Mouse (Mus musculus) heart, embryonic 13.5 days (tissue): ENCODE data around the gene Rdh5. TPM values are rescaled to one million over a fixed set of nuclear protein-coding genes. Genes with fewer than 3 reads are reported as not detected.

Experiments
- ATAC-seq: fragments of 200-750 bp; cut with Nextera tagmentation; 2 replicates; pipeline ENCODE4 v1.8.0; 2017; ENCODE audit warnings: moderate TSS enrichment; ENCODE audit not compliant: insufficient number of reproducible peaks, low FRiP score, low TSS enrichment; ENCODE audit errors: extremely low read depth
- H3K27ac ChIP-seq: fragments of 300-500 bp; sonication (generic); replicated peaks from 2 replicates; pipeline ENCODE4 v1.5.1; 2015; ENCODE audit warnings: moderate library complexity, mild to moderate bottlenecking, inconsistent platforms
- H3K27me3 ChIP-seq: fragments of 300-500 bp; sonication (generic); replicated peaks from 2 replicates; pipeline ENCODE4 v1.6.1; 2015; ENCODE audit warnings: mild to moderate bottlenecking, inconsistent platforms
- H3K36me3 ChIP-seq: fragments of 300-500 bp; sonication (generic); 2 replicates; pipeline ENCODE4 v1.6.1; 2015; ENCODE audit warnings: mild to moderate bottlenecking, inconsistent platforms
- H3K4me1 ChIP-seq: fragments of 300-500 bp; sonication (generic); 2 replicates; pipeline ENCODE4 v1.6.1; 2015; ENCODE audit warnings: inconsistent platforms
- H3K4me2 ChIP-seq: fragments of 300-500 bp; sonication (generic); 2 replicates; pipeline ENCODE4 v1.6.1; 2015; ENCODE audit warnings: inconsistent platforms, mild to moderate bottlenecking, moderate library complexity
- H3K4me3 ChIP-seq: fragments of 300-500 bp; sonication (generic); 2 replicates; pipeline ENCODE4 v1.5.1; 2015; ENCODE audit warnings: moderate library complexity, mild to moderate bottlenecking, inconsistent platforms
- H3K9ac ChIP-seq: fragments of 300-500 bp; sonication (generic); 2 replicates; pipeline ENCODE4 v1.6.1; 2015; ENCODE audit warnings: inconsistent platforms, mild to moderate bottlenecking, moderate library complexity
- H3K9me3 ChIP-seq: fragments of 300-500 bp; sonication (generic); 2 replicates; pipeline ENCODE4 v1.6.1; 2016; ENCODE audit warnings: inconsistent platforms
- WGBS: fragments of 180-500 bp; shearing (Covaris S2); methylation state at CpG from one replicate; pipeline ENCODE4 v1.1.7; 2015; ENCODE audit warnings: mixed read lengths; 5-methylcytosine and 5-hydroxymethylcytosine counted together
- polyA plus RNA-seq: library from polyadenylated mRNA; unstranded; fragments of >200 nt; fragmentation: Nextera tagmentation; extraction: Ambion mirVana; gene quantifications from 2 replicates; pipeline ENCODE4 v1.2.1, GENCODE M21; 2015

Gene Rdh5
- polyA plus RNA-seq, 1 experiment from 2014 or later = 8.9 TPM

GRCm38 (mm10) chr10:128940475-128941061 lies 17.9 kb upstream of the Rdh5 start:
- H3K4me3 ChIP-seq = no peak overlapping the region

DNA sequence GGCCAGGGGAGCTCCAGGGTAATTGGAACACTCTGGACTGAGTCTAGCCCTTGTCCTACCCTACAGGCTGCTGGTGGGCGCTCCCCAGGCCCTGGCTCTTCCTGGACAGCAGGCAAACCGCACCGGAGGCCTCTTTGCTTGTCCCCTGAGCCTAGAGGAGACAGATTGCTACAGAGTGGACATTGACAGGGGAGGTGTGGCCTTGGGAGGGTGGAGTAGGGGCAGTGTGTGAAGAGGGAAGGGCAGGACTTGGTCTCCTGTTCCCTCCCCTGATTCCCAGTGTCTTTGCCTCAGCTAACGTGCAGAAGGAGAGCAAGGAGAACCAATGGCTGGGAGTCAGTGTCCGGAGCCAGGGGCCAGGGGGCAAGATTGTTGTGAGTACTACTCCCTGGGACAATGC lies 16.3 kb upstream of the Rdh5 start:
- WGBS = 47% methylated on average over 5 of the region's 5 CpGs
- no peak overlapping the region for H3K9ac ChIP-seq
- no peak overlapping the region for H3K27ac ChIP-seq
- ATAC-seq = no peak
- H3K4me3 ChIP-seq = no peak overlapping the region
- H3K4me1 ChIP-seq = peaks cover 15% of the 10 kb centered on the region
- H3K36me3 ChIP-seq = no peaks in the 10 kb centered on the region
- no peaks in the 10 kb centered on the region for H3K9me3 ChIP-seq
- no peak overlapping the region for H3K4me2 ChIP-seq
- H3K27me3 ChIP-seq = peaks cover 35% of the 10 kb centered on the region

More at GRCm38 (mm10) chr10:128940475-128941061, 17.9 kb upstream of the Rdh5 start:
- ATAC-seq = no peak
- H3K27me3 ChIP-seq = peaks cover 24% of the 10 kb centered on the region
- H3K9me3 ChIP-seq = no peaks in the 10 kb centered on the region
- no peaks in the 10 kb centered on the region for H3K36me3 ChIP-seq
- no peaks in the 10 kb centered on the region for H3K4me1 ChIP-seq
- no peak overlapping the region for H3K4me2 ChIP-seq
- no peak overlapping the region for H3K27ac ChIP-seq
- no peak overlapping the region for H3K9ac ChIP-seq
- 74% methylated on average over 10 of the region's 10 CpGs for WGBS

GRCm38 (mm10) chr10:128938457-128938856 lies 15.8 kb upstream of the Rdh5 start:
- WGBS = 73% methylated on average over 9 of the region's 9 CpGs
- H3K9me3 ChIP-seq = no peaks in the 10 kb centered on the region
- H3K27me3 ChIP-seq = peaks cover 36% of the 10 kb centered on the region
- no peaks in the 10 kb centered on the region for H3K36me3 ChIP-seq
- no peak overlapping the region for H3K27ac ChIP-seq
- H3K9ac ChIP-seq = no peak overlapping the region
- peaks cover 20% of the 10 kb centered on the region for H3K4me1 ChIP-seq
- no peak overlapping the region for H3K4me3 ChIP-seq
- no peak for ATAC-seq
- H3K4me2 ChIP-seq = no peak overlapping the region

DNA sequence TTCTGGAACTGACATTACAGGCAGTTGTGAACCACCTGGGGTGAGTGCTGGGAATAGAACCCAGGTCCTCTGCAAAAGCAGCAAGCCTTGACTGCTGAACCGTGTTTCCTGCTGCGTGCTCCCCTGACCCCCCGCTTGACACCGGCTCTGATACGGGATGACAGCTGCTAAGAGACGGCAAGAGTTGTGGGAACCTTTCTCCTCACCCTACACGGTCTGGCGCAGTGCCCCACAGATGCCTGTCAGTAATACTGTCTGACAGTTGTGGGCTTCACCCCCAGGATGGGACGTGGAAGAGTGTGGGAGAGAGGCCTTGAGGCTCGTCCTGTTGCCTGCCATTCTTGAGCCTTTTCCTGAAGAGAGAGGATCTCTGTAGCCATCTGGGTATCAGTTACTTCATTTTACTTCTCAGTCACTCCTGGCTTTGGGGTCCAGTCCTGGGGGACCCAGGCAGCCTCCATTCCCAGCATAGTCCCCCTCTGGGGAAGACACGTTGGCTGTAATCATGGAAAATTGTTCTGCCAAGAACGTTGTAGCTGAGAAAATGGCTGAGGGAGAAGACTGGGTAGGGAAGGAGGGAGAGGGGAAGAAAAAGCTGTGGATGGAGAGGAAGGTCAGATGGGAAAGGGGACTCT lies 15.2 kb upstream of the Rdh5 start:
- Histone ChIP-seq H3K9me3 (no peaks in the 10 kb centered on the region), H3K27me3 (peaks cover 42% of the 10 kb centered on the region), H3K4me2 (no peak overlapping the region), H3K27ac (no peak overlapping the region), H3K9ac (no peak overlapping the region), H3K36me3 (no peaks in the 10 kb centered on the region), H3K4me1 (peaks cover 26% of the 10 kb centered on the region), H3K4me3 (no peak overlapping the region)
- 53% methylated on average over 12 of the region's 12 CpGs for WGBS
- ATAC-seq = no peak

DNA sequence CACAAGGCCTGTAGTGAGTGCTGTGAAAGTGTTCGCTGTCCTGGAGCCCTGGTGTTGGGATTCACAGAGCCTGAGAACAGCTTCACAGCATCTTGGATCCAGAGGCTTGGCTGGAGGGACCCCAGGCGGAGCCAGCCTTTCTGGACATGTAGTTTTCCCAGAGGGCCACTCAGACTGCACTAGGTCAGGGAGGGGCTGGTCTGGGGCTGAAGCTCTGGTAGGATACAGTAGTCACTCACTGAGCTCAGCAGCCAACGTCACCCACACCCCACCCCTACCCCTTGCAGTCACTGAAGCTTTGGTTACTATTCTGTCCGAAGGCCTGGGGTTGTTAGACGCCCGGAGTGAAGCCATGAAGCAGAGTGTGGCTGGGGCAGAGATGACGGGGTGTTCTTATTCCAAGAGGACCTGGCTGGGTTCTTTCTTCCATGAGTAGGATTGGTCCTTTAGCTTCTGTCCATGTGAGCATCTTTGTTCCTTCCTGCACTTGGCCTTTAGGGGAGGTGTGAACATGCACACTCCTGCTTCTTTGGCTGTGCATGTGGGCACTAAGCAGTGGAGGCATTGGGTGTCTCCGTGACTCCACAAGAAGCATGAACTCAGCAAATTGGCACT lies 13.2 kb upstream of the Rdh5 start:
- H3K4me3 ChIP-seq = no peak overlapping the region
- no peaks in the 10 kb centered on the region for H3K9me3 ChIP-seq
- H3K27ac ChIP-seq = no peak overlapping the region
- no peaks in the 10 kb centered on the region for H3K36me3 ChIP-seq
- no peak overlapping the region for H3K9ac ChIP-seq
- H3K27me3 ChIP-seq = peaks cover 52% of the 10 kb centered on the region
- no peak for ATAC-seq
- H3K4me1 ChIP-seq = peaks cover 45% of the 10 kb centered on the region
- 72% methylated on average over 8 of the region's 8 CpGs for WGBS
- no peak overlapping the region for H3K4me2 ChIP-seq

DNA sequence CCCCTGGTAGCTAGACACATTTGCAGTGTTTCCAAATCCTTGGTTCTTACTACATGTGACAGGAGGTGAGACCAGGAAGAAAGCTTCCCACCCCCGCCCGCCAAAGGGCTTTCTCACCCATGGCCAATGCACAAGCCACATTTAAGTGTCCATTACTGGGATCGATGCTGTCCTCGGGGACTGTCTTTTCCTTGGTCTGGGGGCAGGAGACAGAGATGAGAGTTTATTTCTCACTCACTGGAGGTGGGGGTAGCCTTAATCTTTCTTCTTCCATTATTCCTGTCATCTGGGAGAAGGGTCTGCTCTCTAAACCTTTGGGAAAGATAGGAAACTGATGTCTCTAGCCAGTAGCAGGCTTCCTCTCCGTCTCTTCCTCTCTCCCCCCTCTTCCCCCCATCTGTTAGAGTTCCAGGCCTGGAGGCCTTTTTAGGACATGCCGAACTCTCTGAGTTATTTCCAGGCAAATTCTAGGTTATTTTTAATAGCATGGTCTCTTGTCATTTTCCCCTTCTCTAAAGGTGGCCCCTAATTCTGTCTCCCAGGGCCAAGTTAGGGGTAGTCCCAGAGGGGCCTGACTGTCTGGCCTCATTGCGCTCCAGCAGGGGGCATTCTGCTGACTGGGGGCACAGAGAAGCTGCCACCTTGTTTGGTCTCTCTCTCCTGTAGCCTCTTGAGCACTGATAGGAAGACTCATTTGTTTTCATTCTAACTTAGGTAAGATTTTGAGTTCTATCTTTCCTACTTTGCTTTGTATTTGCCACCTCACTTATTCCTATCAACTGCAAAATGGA lies 12.5 kb upstream of the Rdh5 start:
- no peaks in the 10 kb centered on the region for H3K9me3 ChIP-seq
- 46% methylated on average over 7 of the region's 7 CpGs for WGBS
- no peak overlapping the region for H3K4me2 ChIP-seq
- H3K27ac ChIP-seq = no peak overlapping the region
- H3K4me3 ChIP-seq = no peak overlapping the region
- H3K36me3 ChIP-seq = no peaks in the 10 kb centered on the region
- ATAC-seq = no peak
- peaks cover 46% of the 10 kb centered on the region for H3K4me1 ChIP-seq
- H3K27me3 ChIP-seq = peaks cover 53% of the 10 kb centered on the region
- H3K9ac ChIP-seq = no peak overlapping the region; the same call in 1 of the 2 replicates

- WGBS = 3% methylated on average over 21 of the region's 21 CpGs
- H3K9ac ChIP-seq = peak overlapping the region; percentile 72
- no peaks in the 10 kb centered on the region for H3K36me3 ChIP-seq
- H3K9me3 ChIP-seq = no peaks in the 10 kb centered on the region
- peak overlapping the region; percentile 56 for H3K4me3 ChIP-seq
- peak overlapping the region; percentile 93 for H3K4me2 ChIP-seq
- peaks cover 53% of the 10 kb centered on the region for H3K4me1 ChIP-seq
- peaks cover 61% of the 10 kb centered on the region for H3K27me3 ChIP-seq
- H3K27ac ChIP-seq = no peak overlapping the region
- no peak for ATAC-seq
These were observed 11.5 kb upstream of the Rdh5 start for GRCm38 (mm10) chr10:128933976-128934721.

- peaks cover 61% of the 10 kb centered on the region for H3K27me3 ChIP-seq
- no peak for ATAC-seq
- WGBS = 1% methylated on average over 25 of the region's 26 CpGs
- H3K4me1 ChIP-seq = peaks cover 56% of the 10 kb centered on the region
- H3K9me3 ChIP-seq = no peaks in the 10 kb centered on the region
- no peaks in the 10 kb centered on the region for H3K36me3 ChIP-seq
- H3K9ac ChIP-seq = peak within 1 kb of the TSS; percentile 72
- peak within 1 kb of the TSS; percentile 93 for H3K4me2 ChIP-seq
- no peak within 1 kb of the TSS for H3K27ac ChIP-seq
- peak within 1 kb of the TSS; percentile 56 for H3K4me3 ChIP-seq
These were observed 10.9 kb upstream of the Rdh5 start, which contains the start of gene Itga7 for GRCm38 (mm10) chr10:128933574-128933973. Gene Itga7, plus strand, starts transcription at chr10:128933818.

DNA sequence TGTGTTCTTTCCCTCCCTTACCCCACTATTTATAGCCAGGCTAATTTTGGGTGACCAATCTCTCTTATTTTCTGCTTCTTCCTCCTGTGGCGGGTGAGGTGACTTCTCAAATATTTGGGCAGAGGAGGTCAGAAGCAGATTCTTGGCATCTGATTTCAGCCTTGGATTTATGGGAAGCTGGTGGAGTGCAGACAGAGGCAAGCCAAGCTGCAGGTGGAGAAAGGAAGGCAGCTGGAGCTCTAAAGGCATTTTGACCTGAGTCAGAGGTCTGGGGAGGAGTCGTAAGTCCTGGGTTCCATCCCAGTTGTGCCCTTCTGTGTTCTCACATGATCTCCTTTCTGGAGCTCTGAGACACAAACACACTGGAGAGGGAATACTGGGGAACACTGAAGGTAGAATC lies 8.8 kb upstream of the Rdh5 start:
- no peak for ATAC-seq
- WGBS = 40% methylated on average over 2 of the region's 2 CpGs
- no peak overlapping the region for H3K4me2 ChIP-seq

GRCm38 (mm10) chr10:128929638-128930378 lies 7.1 kb upstream of the Rdh5 start:
- Histone ChIP-seq H3K4me1 (peaks cover 56% of the 10 kb centered on the region), H3K27me3 (peaks cover 52% of the 10 kb centered on the region), H3K4me2 (no peak overlapping the region), H3K9ac (no peak overlapping the region), H3K9me3 (no peaks in the 10 kb centered on the region), H3K4me3 (no peak overlapping the region), H3K27ac (no peak overlapping the region), H3K36me3 (no peaks in the 10 kb centered on the region)
- 51% methylated on average over 7 of the region's 7 CpGs for WGBS
- no peak for ATAC-seq

More for the DNA sequence above, 8.8 kb upstream of the Rdh5 start:
- H3K27me3 ChIP-seq = peaks cover 68% of the 10 kb centered on the region
- no peaks in the 10 kb centered on the region for H3K36me3 ChIP-seq
- H3K4me3 ChIP-seq = no peak overlapping the region
- peaks cover 62% of the 10 kb centered on the region for H3K4me1 ChIP-seq
- no peaks in the 10 kb centered on the region for H3K9me3 ChIP-seq
- peak overlapping the region; percentile 25; the same call in 1 of the 2 replicates for H3K9ac ChIP-seq
- H3K27ac ChIP-seq = 0 out of 2 replicates have a peak overlapping the region, but pooled peaks have one; percentile 15
